Mouse (Mus musculus): ENCODE results near the gene Abcb5. TPM values are rescaled to one million over a fixed set of nuclear protein-coding genes. Genes with fewer than 3 reads are reported as not detected.

The Abcb5 gene
- polyA plus RNA-seq, 1 experiment, result not detected

DNA sequence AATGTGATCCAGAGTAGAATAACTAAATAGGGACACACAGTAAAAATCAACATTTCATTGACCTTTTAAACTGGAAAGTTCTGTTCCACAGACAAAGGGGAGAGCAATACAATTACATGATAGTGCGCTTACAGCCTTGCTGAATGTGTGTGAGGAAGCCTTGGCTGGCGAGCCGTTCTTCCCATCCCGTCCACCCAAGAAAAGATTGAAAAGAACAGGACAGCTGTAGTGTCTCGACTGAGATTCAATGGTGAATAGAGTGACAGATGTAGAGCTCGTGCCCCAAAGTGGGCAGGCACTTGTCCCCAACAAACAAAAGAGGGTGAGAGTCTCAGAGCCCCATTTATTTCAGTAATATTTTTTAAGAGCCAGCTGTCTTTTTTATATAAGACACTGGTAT, 136.3 kb downstream of the Abcb5 start:
- Histone ChIP-seq H3K27ac (ENCODE audit: insufficient read depth, low read depth, low read length) (no peak overlapping the region), H3K4me1 (ENCODE audit: control insufficient read depth, insufficient read depth, low read length) (no peaks in the 10 kb centered on the region), H3K4me3 (ENCODE audit: insufficient read depth, low read length) (no peak overlapping the region)
- TF ChIP-seq CTCF (IDR thresholded peaks at IDR 0.05; ENCODE audit: low read depth, low read length) (no peak), POLR2A (IDR thresholded peaks at IDR 0.05; ENCODE audit: borderline replicate concordance, low read depth, low read length) (no peak)

Other genes starting within 250 kb of the Abcb5 start
- gene Sp8, start 120.1 kb downstream of the Abcb5 start, polyA plus RNA-seq (2012; ENCODE audit: insufficient read depth, insufficient read length, missing spikeins), result not detected in 2 replicates